Mouse (Mus musculus) embryonic facial prominence, embryonic 10.5 days (tissue): ENCODE results near the gene Ephx3. TPM values are rescaled to one million over a fixed set of nuclear protein-coding genes. Genes with fewer than 3 reads are reported as not detected.

Experiments used
- DNase-seq: peaks from one replicate; pipeline ENCODE4 v3.0.0-alpha.2; 2017; ENCODE audit warnings: low spot score
- H3K27ac ChIP-seq: fragments of 300-500 bp; sonication (generic); replicated peaks from 2 replicates; pipeline ENCODE4 v1.5.1; 2016; ENCODE audit warnings: mild to moderate bottlenecking
- H3K27me3 ChIP-seq: fragments of 300-500 bp; sonication (generic); replicated peaks from 2 replicates; pipeline ENCODE4 v1.6.1; 2016; ENCODE audit warnings: low read depth, mild to moderate bottlenecking; ENCODE audit not compliant: poor library complexity, severe bottlenecking
- H3K36me3 ChIP-seq: fragments of 300-500 bp; sonication (generic); replicated peaks from 2 replicates; pipeline ENCODE4 v1.6.1; 2016; ENCODE audit warnings: mild to moderate bottlenecking, moderate library complexity
- H3K4me1 ChIP-seq: fragments of 300-500 bp; sonication (generic); 2 replicates; pipeline ENCODE4 v1.6.1; 2016
- H3K4me3 ChIP-seq: fragments of 300-500 bp; sonication (generic); 2 replicates; pipeline ENCODE4 v1.5.1; 2016; ENCODE audit warnings: mild to moderate bottlenecking, moderate library complexity
- H3K9me3 ChIP-seq: fragments of 300-500 bp; sonication (generic); 2 replicates; pipeline ENCODE4 v1.6.1; 2016; ENCODE audit warnings: mild to moderate bottlenecking
- WGBS: fragments of 180-500 bp; shearing (Covaris S2); methylation state at CpG from one replicate; pipeline ENCODE4 v1.1.7; 2016; 5-methylcytosine and 5-hydroxymethylcytosine counted together
- polyA plus RNA-seq: library from polyadenylated mRNA; unstranded; fragments of >200 nt; fragmentation: Nextera tagmentation; extraction: Ambion mirVana; gene quantifications from 2 replicates; pipeline ENCODE4 v1.2.1, GENCODE M21; 2016

Gene Ephx3
- polyA plus RNA-seq, 1 experiment from 2014 or later: 0.12 TPM

DNA sequence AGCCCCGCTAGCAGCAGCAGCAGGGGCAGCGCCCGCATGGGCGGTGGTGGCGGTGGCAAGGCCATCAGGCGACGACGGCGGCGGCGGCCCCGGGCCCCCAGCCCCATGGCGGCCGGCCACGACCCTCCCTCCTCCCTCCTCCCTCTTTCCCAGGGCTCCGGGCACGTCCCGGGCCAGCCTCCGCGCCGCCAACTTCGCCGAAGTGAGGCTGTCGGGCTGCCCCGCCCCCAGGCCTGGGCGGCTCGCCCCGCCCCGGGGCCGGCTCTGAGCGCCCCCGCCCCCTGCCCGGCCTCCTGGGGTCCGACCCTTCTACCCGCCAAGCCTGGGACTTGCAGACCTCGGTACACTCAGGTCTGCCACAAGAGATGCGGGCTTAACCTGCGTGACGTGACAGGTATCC lies 22.7 kb downstream of the Ephx3 start, which contains the start of gene Notch3:
TSS of gene Notch3 (minus strand) at position 166 of the 400 bp plus-strand sequence.
- Histone ChIP-seq H3K27me3 (peaks cover 23% of the 10 kb centered on the region), H3K36me3 (peaks cover 11% of the 10 kb centered on the region), H3K27ac (peak within 1 kb of the TSS; percentile 96), H3K4me1 (peaks cover 57% of the 10 kb centered on the region), H3K4me3 (peak within 1 kb of the TSS; percentile 90), H3K9me3 (no peaks in the 10 kb centered on the region)
- DNase-seq: peak; percentile 92
- under 1% methylated on average over 39 of the region's 39 CpGs for WGBS

DNA sequence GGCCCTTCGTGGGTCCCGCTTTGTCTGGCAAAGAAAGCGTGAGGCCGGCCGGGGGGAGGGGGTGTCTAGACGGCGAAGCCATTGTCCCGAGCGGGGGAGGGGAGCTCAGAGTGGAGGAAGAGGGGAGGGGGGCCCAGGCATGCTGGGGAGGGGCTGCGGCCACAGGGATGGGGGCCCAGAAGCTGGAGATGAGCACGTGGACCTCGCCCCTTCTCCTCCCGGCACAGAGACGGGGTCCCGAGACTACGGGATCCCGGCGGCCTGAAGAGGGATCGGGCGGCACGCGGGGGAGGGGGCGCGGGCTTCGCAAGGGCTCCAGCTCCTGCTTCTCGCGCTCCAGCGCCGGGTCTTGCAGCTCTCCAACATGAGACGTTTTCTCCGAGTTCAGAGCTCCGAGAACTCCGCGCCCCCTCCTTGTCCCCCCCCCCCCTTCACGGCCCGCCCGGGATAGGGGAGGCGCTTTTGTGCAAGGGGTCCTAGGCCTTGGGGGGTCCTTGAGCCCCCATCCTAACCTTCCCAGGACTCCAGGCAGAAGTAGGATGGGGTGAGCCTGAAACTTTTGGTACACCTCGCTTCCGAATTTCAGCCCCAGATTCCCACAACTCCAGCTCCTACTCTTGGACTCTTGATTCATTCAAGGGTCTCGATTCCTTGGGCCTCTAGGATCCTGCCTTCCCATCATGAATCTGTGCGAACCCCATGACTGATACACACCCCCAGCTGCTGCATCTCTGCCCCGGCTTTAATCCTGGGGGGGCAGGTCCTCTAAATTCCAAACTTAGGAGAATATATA lies 23.4 kb downstream of the Ephx3 start:
- Histone ChIP-seq H3K4me3 (peak overlapping the region; percentile 90), H3K9me3 (no peaks in the 10 kb centered on the region), H3K27ac (peak overlapping the region; percentile 96), H3K27me3 (peaks cover 23% of the 10 kb centered on the region), H3K36me3 (peaks cover 17% of the 10 kb centered on the region), H3K4me1 (peaks cover 63% of the 10 kb centered on the region)
- DNase-seq: peak; percentile 94
- WGBS: under 1% methylated on average over 43 of the region's 43 CpGs

DNA sequence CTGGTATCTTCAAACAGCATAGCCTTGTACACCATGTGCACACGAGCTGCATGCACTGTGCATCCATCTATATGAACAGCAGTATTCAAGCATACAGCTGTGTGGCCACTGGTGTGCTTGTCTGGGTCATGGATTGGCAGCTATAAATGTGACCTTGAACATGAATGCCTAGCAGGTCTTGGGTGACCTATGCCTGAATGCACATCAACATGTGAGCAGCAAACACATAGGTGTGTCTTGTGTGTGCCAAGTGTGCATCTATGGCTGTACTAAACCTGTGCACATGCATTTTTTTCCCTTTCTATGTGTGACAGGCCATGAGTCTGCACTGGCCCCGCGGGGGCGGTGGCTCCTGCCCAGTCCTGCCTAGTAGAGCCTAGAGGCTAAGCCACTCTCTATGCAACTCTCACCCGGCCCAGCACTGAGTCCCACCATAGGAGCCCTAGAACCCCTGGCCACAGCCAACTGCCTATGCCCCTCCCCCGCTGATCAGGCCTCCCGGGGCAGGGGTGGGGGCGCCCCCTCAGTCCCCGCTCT lies 24.0 kb downstream of the Ephx3 start:
- H3K4me3 ChIP-seq: peak overlapping the region; percentile 90
- H3K27me3 ChIP-seq: peaks cover 23% of the 10 kb centered on the region
- H3K9me3 ChIP-seq: no peaks in the 10 kb centered on the region
- DNase-seq: no peak
- peaks cover 24% of the 10 kb centered on the region for H3K36me3 ChIP-seq
- peak overlapping the region; percentile 96 for H3K27ac ChIP-seq
- H3K4me1 ChIP-seq: peaks cover 63% of the 10 kb centered on the region
- 4% methylated on average over 9 of the region's 9 CpGs for WGBS

DNA sequence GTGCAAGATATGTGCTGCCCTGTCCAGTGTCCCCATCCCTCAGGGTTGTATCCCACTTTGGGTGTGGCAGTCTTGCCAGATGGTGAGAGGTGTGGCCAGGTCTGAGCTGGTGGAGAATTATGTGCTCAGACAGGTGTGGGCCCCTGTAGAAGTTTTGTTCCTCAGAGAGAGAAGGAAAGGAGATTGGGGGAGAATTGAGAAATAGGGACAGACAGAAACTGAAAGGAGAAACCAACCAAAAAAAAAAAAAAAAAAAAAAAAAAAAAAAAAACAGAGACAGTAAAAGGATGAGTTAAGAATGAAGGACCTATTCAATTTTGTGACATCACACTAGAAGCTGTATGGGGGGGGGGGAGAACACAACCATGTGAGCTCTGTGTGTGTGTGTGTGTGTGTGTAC lies 24.6 kb downstream of the Ephx3 start:
- Histone ChIP-seq H3K4me3 (peak overlapping the region; percentile 90), H3K27ac (0 out of 2 replicates have a peak overlapping the region, but pooled peaks have one; percentile 96), H3K27me3 (peaks cover 23% of the 10 kb centered on the region), H3K4me1 (peaks cover 63% of the 10 kb centered on the region), H3K36me3 (peaks cover 29% of the 10 kb centered on the region), H3K9me3 (no peaks in the 10 kb centered on the region)
- no peak for DNase-seq

DNA sequence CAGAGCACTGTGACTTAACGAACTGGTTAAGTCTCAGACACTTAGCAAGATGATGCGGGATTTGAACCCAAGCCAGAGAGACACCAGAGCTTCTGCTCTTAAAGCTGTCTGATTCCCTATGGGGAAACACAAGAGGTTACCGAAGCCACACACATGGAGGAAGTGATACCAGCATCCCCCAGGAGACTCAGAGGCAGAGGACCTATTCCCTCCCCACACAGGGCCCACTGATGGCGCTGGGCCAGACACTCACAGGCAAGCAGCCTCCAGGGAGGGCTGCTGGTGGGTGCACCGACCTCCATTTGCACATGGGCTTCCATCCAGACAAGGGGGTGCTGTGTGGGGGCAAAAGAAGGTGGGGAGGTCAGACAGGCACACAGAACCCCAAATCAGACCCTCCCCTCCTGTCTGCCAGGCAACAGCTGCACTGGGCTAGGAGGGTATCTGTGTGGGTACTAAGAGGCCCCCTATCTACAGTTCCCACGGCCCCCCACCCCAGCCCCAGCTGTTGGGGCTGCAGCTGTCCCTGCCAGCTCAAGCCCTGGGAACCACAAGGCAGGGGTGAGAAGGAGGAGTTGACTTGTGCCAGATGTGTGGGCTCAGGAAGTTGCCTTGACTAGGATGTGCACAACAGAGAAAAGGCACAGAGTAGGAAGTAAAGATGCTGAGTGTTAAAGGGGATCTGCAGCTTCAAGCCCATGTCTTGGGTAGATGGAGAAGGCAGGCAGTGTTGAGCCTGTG lies 25.3 kb downstream of the Ephx3 start:
- Histone ChIP-seq H3K4me1 (peaks cover 63% of the 10 kb centered on the region), H3K27me3 (peaks cover 23% of the 10 kb centered on the region), H3K36me3 (peaks cover 36% of the 10 kb centered on the region), H3K9me3 (no peaks in the 10 kb centered on the region), H3K27ac (peak overlapping the region; percentile 62), H3K4me3 (peak overlapping the region; percentile 11; the same call in 1 of the 2 replicates)
- no peak for DNase-seq
- WGBS: 75% methylated on average over 6 of the region's 6 CpGs

DNA sequence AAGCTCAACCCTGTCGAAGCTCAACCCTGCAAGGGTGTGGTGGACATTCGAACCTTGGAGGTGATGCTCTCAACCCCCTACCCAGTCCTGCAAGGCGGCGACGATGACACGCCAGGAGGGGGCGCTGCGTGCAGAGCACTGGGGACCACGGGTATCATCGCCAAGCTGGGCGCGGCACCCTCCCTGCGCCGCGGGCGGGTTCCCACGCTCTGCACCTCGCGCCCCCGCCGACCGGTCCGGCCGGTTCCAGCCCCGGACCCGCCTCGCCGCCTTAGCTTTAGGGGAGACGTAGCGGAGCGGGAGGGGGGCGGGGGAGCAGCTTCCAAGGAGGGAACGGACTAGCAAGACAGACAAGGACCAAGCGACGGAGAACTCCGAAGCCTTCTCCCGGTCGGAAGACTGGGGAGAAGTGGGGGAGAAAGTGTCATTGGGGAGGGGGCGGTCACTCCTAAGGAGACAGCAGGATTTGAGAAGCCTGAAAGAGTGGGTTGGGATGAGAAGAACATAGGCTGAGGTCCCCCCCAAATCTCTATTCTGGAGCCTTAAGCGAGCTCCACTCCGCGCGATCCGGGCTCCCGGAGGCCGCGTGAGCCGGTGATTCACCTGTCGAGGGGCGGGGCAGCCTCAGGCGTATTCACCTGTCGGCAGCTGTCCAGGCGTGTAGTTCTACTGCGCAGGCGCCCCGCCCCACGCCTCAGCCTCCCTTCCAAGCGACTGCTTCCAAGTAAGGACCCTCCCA lies 27.1 kb downstream of the Ephx3 start:
- peaks cover 23% of the 10 kb centered on the region for H3K27me3 ChIP-seq
- peak overlapping the region; percentile 67 for H3K4me3 ChIP-seq
- 2% methylated on average over 58 of the region's 58 CpGs for WGBS
- no peaks in the 10 kb centered on the region for H3K9me3 ChIP-seq
- H3K36me3 ChIP-seq: peaks cover 54% of the 10 kb centered on the region
- peak overlapping the region; percentile 65 for H3K27ac ChIP-seq
- H3K4me1 ChIP-seq: peaks cover 53% of the 10 kb centered on the region
- peak; percentile 84 for DNase-seq

DNA sequence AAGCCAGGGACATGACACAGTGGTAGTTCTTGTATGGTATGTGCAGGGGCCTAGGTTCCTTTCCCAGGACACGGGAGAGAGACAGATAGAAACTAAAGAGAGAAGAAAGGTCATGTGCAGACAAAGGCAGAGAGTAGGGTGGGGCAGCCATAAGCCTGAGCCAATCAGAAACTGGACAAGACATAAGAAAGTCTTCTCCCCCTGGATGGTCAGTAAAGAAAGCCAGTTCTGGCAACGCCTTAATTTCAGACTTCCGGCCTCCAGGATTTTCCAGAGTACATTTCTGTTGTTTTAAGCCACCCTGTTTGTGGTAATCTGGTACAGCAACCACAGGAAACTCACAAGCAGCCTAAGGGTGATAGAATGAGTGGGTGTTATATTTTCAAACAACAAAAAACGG lies 28.5 kb downstream of the Ephx3 start:
- Histone ChIP-seq H3K9me3 (no peaks in the 10 kb centered on the region), H3K27ac (no peak overlapping the region), H3K27me3 (peaks cover 23% of the 10 kb centered on the region), H3K4me3 (peak overlapping the region; percentile 11; the same call in 1 of the 2 replicates), H3K36me3 (peaks cover 66% of the 10 kb centered on the region), H3K4me1 (peaks cover 46% of the 10 kb centered on the region)
- DNase-seq: no peak
- 86% methylated on average over 4 of the region's 4 CpGs for WGBS

DNA sequence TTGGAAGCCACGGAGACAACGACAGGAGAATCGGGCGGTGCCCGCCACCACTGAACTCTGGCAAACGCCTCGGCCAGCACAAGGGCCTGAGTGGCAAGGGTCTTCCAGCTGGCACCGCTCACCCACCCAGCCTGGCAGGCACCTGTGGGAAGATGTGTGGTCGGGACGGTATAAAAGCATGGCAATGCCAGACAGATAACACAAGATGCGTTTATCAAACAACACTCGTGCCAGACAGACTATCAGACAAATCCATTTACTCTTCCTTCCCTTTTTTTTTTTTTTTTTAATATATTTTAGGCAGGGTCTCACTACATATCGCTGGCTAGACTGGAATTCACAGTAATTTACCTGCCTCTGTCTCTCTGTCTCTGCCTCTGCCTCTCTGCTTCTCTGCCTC lies 30.5 kb downstream of the Ephx3 start:
- Histone ChIP-seq H3K9me3 (no peaks in the 10 kb centered on the region), H3K27me3 (peaks cover 19% of the 10 kb centered on the region), H3K4me3 (no peak overlapping the region), H3K36me3 (peaks cover 81% of the 10 kb centered on the region), H3K4me1 (peaks cover 27% of the 10 kb centered on the region), H3K27ac (no peak overlapping the region)
- DNase-seq: no peak
- WGBS: 93% methylated on average over 13 of the region's 13 CpGs

DNA sequence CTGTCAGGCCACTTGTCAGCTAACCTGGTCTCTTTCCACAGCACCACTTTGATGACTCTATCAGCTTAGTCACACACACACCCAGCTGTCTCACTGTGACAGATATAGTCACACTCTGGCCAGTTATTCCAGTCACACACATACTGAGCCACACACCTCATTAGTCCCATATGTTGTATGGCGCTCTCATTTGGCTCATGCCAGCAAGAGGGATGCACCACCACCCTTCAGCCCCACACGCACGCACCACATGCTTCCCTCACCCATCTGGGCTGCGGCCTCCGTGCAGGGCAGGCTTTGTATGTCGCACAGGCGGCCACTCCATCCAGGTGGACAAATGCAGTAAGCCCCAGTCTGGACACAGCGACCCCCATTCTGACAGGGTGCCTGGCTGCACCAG lies 42.6 kb downstream of the Ephx3 start:
- H3K36me3 ChIP-seq: peaks cover 99% of the 10 kb centered on the region
- H3K4me1 ChIP-seq: peaks cover 5% of the 10 kb centered on the region; the same call in 1 of the 2 replicates
- H3K27me3 ChIP-seq: no peaks in the 10 kb centered on the region
- H3K9me3 ChIP-seq: no peaks in the 10 kb centered on the region
- WGBS: 91% methylated on average over 8 of the region's 8 CpGs
- no peak overlapping the region for H3K4me3 ChIP-seq
- no peak overlapping the region for H3K27ac ChIP-seq
- DNase-seq: no peak

DNA sequence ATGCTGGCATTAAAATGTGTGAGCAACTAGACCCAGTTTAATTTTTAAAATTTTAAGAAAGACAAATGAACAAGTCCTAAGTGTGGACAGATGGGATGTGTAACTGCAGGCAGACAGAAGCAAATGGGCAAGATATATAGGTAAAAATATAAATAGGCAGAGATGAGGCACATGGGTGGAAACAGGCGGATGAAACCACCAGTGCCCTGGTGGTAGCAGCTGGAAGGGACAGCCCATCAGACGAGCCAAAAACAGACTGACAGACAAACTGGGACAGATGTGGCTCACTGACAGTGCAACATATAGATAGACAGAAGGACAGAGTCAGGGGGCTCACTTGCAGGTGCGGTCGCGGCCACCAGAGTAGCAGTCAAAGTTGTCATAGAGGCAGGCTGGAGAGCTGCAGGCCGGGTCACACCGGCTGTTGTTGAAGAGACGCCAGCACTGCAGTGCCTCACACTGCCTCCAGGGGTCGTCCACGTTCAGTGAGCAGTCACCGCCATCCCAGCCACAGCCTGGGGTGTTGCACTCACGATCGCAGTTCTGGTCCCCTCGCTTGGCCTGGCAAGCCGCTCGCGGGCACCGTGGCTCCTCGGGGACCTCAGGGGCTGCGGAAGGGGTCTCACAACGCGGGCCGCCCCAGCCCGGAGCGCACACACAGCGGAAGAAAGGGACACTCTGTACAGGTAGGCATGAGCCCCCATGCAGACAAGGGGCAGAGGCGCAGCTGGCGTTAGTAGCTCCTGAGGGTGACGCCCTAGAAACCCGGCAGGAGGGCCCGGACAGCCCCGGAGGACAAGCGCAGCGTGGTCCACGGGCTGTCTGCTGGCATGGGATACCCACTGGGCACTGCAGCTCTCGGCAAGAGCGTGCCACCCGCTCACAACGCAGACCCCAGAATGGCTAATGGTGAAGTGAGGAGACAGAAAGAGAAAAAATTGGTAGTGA lies 46.2 kb downstream of the Ephx3 start:
- peak overlapping the region; percentile 41; the same call in 1 of the 2 replicates for H3K27ac ChIP-seq
- DNase-seq: peak; percentile 83
- peak overlapping the region; percentile 28; the same call in 1 of the 2 replicates for H3K4me3 ChIP-seq

DNA sequence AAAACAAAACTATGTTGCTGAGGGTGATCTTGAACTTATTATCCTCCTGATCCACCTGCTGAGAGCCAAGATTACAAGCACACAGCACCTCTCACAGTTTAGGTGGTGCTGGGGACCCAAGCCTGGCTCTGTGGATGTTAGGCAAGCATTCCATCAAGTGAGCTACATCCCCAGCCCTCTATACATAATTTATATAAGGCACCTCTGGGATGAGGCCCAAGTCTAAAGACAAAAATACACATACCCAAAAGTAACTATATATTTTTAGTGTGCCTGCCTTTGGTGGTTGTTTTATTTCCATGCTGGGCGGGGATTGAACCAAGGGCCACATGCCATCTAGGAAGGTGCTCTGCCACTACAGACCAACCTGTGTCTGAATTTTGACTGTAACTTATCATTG lies 47.1 kb downstream of the Ephx3 start:
- H3K4me1 ChIP-seq: peaks cover 5% of the 10 kb centered on the region; the same call in 1 of the 2 replicates
- H3K9me3 ChIP-seq: no peaks in the 10 kb centered on the region
- H3K27me3 ChIP-seq: no peaks in the 10 kb centered on the region
- no peak overlapping the region for H3K27ac ChIP-seq
- DNase-seq: no peak
- no peak overlapping the region for H3K4me3 ChIP-seq
- WGBS: 94% methylated on average over 1 of the region's 1 CpGs
- peaks cover 99% of the 10 kb centered on the region for H3K36me3 ChIP-seq

More for the DNA sequence above, 46.2 kb downstream of the Ephx3 start:
- Histone ChIP-seq H3K27me3 (no peaks in the 10 kb centered on the region), H3K36me3 (peaks cover 99% of the 10 kb centered on the region), H3K4me1 (peaks cover 5% of the 10 kb centered on the region; the same call in 1 of the 2 replicates), H3K9me3 (no peaks in the 10 kb centered on the region)
- 27% methylated on average over 39 of the region's 39 CpGs for WGBS
